In genomic region chr3:34795103-34795983, GRCm38 (mm10) we compare ENCODE assay signal across 7 mouse cellular contexts.
DNase-seq lines count a peak whose midpoint lies in the region; ATAC-seq and TF ChIP-seq lines count a peak whose summit lies in the region.

No protein-coding gene starts in this region.

- 23% methylated on average over 23 of the region's 23 CpGs for WGBS in liver, postnatal 0 days (ENCODE audit: insufficient replicate concordance)
- WGBS in embryonic facial prominence, embryonic 15.5 days, result 15% methylated on average over 23 of the region's 23 CpGs
- 21% methylated on average over 23 of the region's 23 CpGs for WGBS in hindbrain, embryonic 15.5 days
- WGBS in stomach, postnatal 0 days, result 9% methylated on average over 23 of the region's 23 CpGs

- no peak overlapping the region for H3K4me2 ChIP-seq in liver, postnatal 0 days (ENCODE audit: low read depth, low read length)
- peak overlapping the region; percentile 54 for H3K4me2 ChIP-seq in embryonic facial prominence, embryonic 15.5 days (replicated peaks)
- H3K4me2 ChIP-seq in hindbrain, embryonic 15.5 days, result peak overlapping the region; percentile 58
- H3K4me2 ChIP-seq in stomach, postnatal 0 days (replicated peaks; ENCODE audit: low read depth), result peak overlapping the region; percentile 53

- H3K4me1 ChIP-seq in liver, postnatal 0 days (ENCODE audit: insufficient read depth), result no peaks in the 10 kb centered on the region
- H3K4me1 ChIP-seq in embryonic facial prominence, embryonic 15.5 days, result 0 out of 2 replicates have a peak, but pooled peaks cover 10% of the 10 kb centered on the region
- peaks cover 11% of the 10 kb centered on the region for H3K4me1 ChIP-seq in hindbrain, embryonic 15.5 days (replicated peaks)
- H3K4me1 ChIP-seq in stomach, postnatal 0 days (replicated peaks; ENCODE audit: control insufficient read depth, insufficient read depth), result no peaks in the 10 kb centered on the region

- H3K9ac ChIP-seq in liver, postnatal 0 days (replicated peaks), result no peak overlapping the region
- H3K9ac ChIP-seq in embryonic facial prominence, embryonic 15.5 days, result no peak overlapping the region
- H3K9ac ChIP-seq in hindbrain, embryonic 15.5 days, result peak overlapping the region; percentile 2; the same call in 1 of the 2 replicates
- 0 out of 2 replicates have a peak overlapping the region, but pooled peaks have one; percentile 14 for H3K9ac ChIP-seq in stomach, postnatal 0 days (ENCODE audit: low read length)

- H3K36me3 ChIP-seq in liver, postnatal 0 days (replicated peaks; ENCODE audit: insufficient read depth, low read length), result no peaks in the 10 kb centered on the region
- H3K36me3 ChIP-seq in embryonic facial prominence, embryonic 15.5 days, result no peaks in the 10 kb centered on the region
- H3K36me3 ChIP-seq in hindbrain, embryonic 15.5 days, result no peaks in the 10 kb centered on the region
- no peaks in the 10 kb centered on the region for H3K36me3 ChIP-seq in stomach, postnatal 0 days (ENCODE audit: control insufficient read depth, insufficient read depth, low read length)

- H3K9me3 ChIP-seq in liver, postnatal 0 days (ENCODE audit: low read length), result no peaks in the 10 kb centered on the region
- no peaks in the 10 kb centered on the region for H3K9me3 ChIP-seq in embryonic facial prominence, embryonic 15.5 days (replicated peaks)
- H3K9me3 ChIP-seq in hindbrain, embryonic 15.5 days, result no peaks in the 10 kb centered on the region
- H3K9me3 ChIP-seq in stomach, postnatal 0 days (ENCODE audit: control insufficient read depth, low read length), result no peaks in the 10 kb centered on the region

- H3K27me3 ChIP-seq in liver, postnatal 0 days (ENCODE audit: insufficient read depth, low read length), result no peaks in the 10 kb centered on the region
- H3K27me3 ChIP-seq in embryonic facial prominence, embryonic 15.5 days, result no peaks in the 10 kb centered on the region
- no peaks in the 10 kb centered on the region; the same call in 1 of the 2 replicates for H3K27me3 ChIP-seq in hindbrain, embryonic 15.5 days
- H3K27me3 ChIP-seq in stomach, postnatal 0 days (ENCODE audit: control insufficient read depth, insufficient read depth, low read length), result no peaks in the 10 kb centered on the region

- no peak for ATAC-seq in liver, postnatal 0 days
- ATAC-seq in embryonic facial prominence, embryonic 15.5 days (ENCODE audit: insufficient number of reproducible peaks, low FRiP score, low TSS enrichment, low read depth), result peak; percentile 89
- peak; percentile 83; the same call in 1 of the 2 replicates for ATAC-seq in hindbrain, embryonic 15.5 days (ENCODE audit: low FRiP score, low read depth)
- no peak for ATAC-seq in stomach, postnatal 0 days (ENCODE audit: low FRiP score, low TSS enrichment)

- H3K27ac ChIP-seq in liver, postnatal 0 days (ENCODE audit: low read depth), result no peak overlapping the region
- H3K27ac ChIP-seq in embryonic facial prominence, embryonic 15.5 days (replicated peaks), result 0 out of 2 replicates have a peak overlapping the region, but pooled peaks have one; percentile 48
- H3K27ac ChIP-seq in hindbrain, embryonic 15.5 days (replicated peaks), result no peak overlapping the region
- no peak overlapping the region for H3K27ac ChIP-seq in stomach, postnatal 0 days (replicated peaks)

- DNase-seq in liver, result peak; percentile 55
- no peak for DNase-seq in liver, postnatal 0 days
- peak; percentile 14 for DNase-seq in lung, postnatal 36 days
- DNase-seq in stomach, postnatal 0 days (ENCODE audit: low spot score), result peak; percentile 56
- DNase-seq in natural killer cell, adult 2 months (ENCODE audit: low spot score in 2 of 2), result no peak

- H3K4me3 ChIP-seq in liver, postnatal 0 days (ENCODE audit: low read depth, low read length), result no peak overlapping the region
- H3K4me3 ChIP-seq in embryonic facial prominence, embryonic 15.5 days (replicated peaks), result peak overlapping the region; percentile 36
- H3K4me3 ChIP-seq in hindbrain, embryonic 15.5 days, result peak overlapping the region; percentile 32
- H3K4me3 ChIP-seq in stomach, postnatal 0 days (ENCODE audit: low read depth, low read length), result peak overlapping the region; percentile 27

- TF ChIP-seq CTCF in liver, postnatal 0 days (IDR thresholded peaks at IDR 0.05; ENCODE audit: low read depth), result no peak
- no peak for TF ChIP-seq CTCF in stomach, postnatal 0 days (IDR thresholded peaks at IDR 0.05; ENCODE audit: low read depth)

- no peak for TF ChIP-seq EP300 in liver, postnatal 0 days (IDR thresholded peaks at IDR 0.05; ENCODE audit: low read depth)
- no peak for TF ChIP-seq EP300 in stomach, postnatal 0 days (optimal IDR thresholded peaks at IDR 0.05)

Comparison
In these comparisons a context has a peak if more than half of its experiments do, and no peak if none do; other contexts are left out.
1. DNase-seq: peak in liver (single experiment), lung, postnatal 36 days (single experiment) and stomach, postnatal 0 days (single experiment); none in liver, postnatal 0 days (single experiment) and natural killer cell, adult 2 months (0 of 2).
2. ATAC-seq: peak in embryonic facial prominence, embryonic 15.5 days (single experiment) and hindbrain, embryonic 15.5 days (single experiment); none in liver, postnatal 0 days (single experiment) and stomach, postnatal 0 days (single experiment).
3. H3K9ac ChIP-seq: peak in hindbrain, embryonic 15.5 days (single experiment) and stomach, postnatal 0 days (single experiment); none in liver, postnatal 0 days (single experiment) and embryonic facial prominence, embryonic 15.5 days (single experiment).